Mouse (Mus musculus): ENCODE data around the gene Gnmt.

- TF ChIP-seq SRF (IDR thresholded peaks at IDR 0.05; ENCODE audit: control insufficient read depth, insufficient read length, low read depth) (no peak), E2F4 (IDR thresholded peaks at IDR 0.05; ENCODE audit: insufficient read depth) (no peak), POLR2AphosphoS2 (IDR thresholded peaks at IDR 0.05; ENCODE audit: insufficient read length, low read depth) (no peak), TCF12 (IDR thresholded peaks at IDR 0.05; ENCODE audit: insufficient read depth, poor library complexity, severe bottlenecking) (no peak), POLR2A (IDR thresholded peaks at IDR 0.05; ENCODE audit: insufficient read length, low read depth) (no peak), MYOG (IDR thresholded peaks at IDR 0.05; ENCODE audit: control insufficient read depth in 1 of 3, insufficient read depth in 1 of 3, insufficient read length in 2 of 3, low read depth in 2 of 3) (no peak), MAX (IDR thresholded peaks at IDR 0.05; ENCODE audit: low read depth) (no peak), USF1 (IDR thresholded peaks at IDR 0.05; ENCODE audit: low read depth) (no peak), MYOD1 (IDR thresholded peaks at IDR 0.05; ENCODE audit: control insufficient read depth in 1 of 3, insufficient read length in 2 of 3, low read depth in 2 of 3) (peak in 1 of 3 experiments; percentile 66), CEBPB (IDR thresholded peaks at IDR 0.05; ENCODE audit: insufficient read depth, poor library complexity, severe bottlenecking) (no peak)
These were observed 50.1 kb downstream of the Gnmt start for GRCm38 (mm10) chr17:46678911-46679310.

Measured in myocyte (in vitro differentiated cells).